Mouse (Mus musculus) CD8-positive naive resting alpha-beta T cell, adult 2 months (primary cell): ENCODE measurements around the gene Tnrc6c.

Source experiments
- DNase-seq, 2 experiments: peaks; one replicate each; pipeline ENCODE4 v3.0.0; 2022; ENCODE audit warnings: low read depth in 2 of 2, low spot score in 2 of 2

Tnrc6c gene

GRCm38 (mm10) chr11:117674531-117674930 lies 20.4 kb downstream of the Tnrc6c start:
- no peak for DNase-seq

- DNase-seq: no peak
These were observed 22.6 kb downstream of the Tnrc6c start for GRCm38 (mm10) chr11:117676649-117677048.

- DNase-seq: no peak
These were observed 23.0 kb downstream of the Tnrc6c start for GRCm38 (mm10) chr11:117677111-117677510.

GRCm38 (mm10) chr11:117677594-117677993 lies 23.5 kb downstream of the Tnrc6c start:
- DNase-seq: no peak

GRCm38 (mm10) chr11:117678155-117678554 lies 24.1 kb downstream of the Tnrc6c start:
- no peak for DNase-seq

GRCm38 (mm10) chr11:117678740-117679139 lies 24.7 kb downstream of the Tnrc6c start:
- peak in 1 of 2 experiments; percentile 21 for DNase-seq

GRCm38 (mm10) chr11:117684640-117685039 lies 30.6 kb downstream of the Tnrc6c start:
- no peak for DNase-seq

- DNase-seq: no peak
These were observed 31.4 kb downstream of the Tnrc6c start for GRCm38 (mm10) chr11:117685461-117685860.

- peak; percentile 16 to 20 for DNase-seq
These were observed 31.9 kb downstream of the Tnrc6c start for GRCm38 (mm10) chr11:117686021-117686420.

GRCm38 (mm10) chr11:117688603-117689002 lies 34.5 kb downstream of the Tnrc6c start:
- DNase-seq: no peak

- DNase-seq: no peak
These were observed 37.2 kb downstream of the Tnrc6c start for GRCm38 (mm10) chr11:117691311-117691710.

GRCm38 (mm10) chr11:117694050-117694449 lies 40.0 kb downstream of the Tnrc6c start:
- no peak for DNase-seq

GRCm38 (mm10) chr11:117696585-117696984 lies 42.5 kb downstream of the Tnrc6c start:
- no peak for DNase-seq

- DNase-seq: no peak
These were observed 46.8 kb downstream of the Tnrc6c start for GRCm38 (mm10) chr11:117700871-117701270.

GRCm38 (mm10) chr11:117706267-117706666 lies 52.2 kb downstream of the Tnrc6c start:
- no peak for DNase-seq

GRCm38 (mm10) chr11:117707238-117707637 lies 53.1 kb downstream of the Tnrc6c start:
- no peak for DNase-seq

- peak; percentile 52 to 67 for DNase-seq
These were observed 55.2 kb downstream of the Tnrc6c start for GRCm38 (mm10) chr11:117709308-117709707.

- DNase-seq: no peak
These were observed 56.8 kb downstream of the Tnrc6c start for GRCm38 (mm10) chr11:117710815-117711294.

GRCm38 (mm10) chr11:117712065-117712464 lies 58.0 kb downstream of the Tnrc6c start:
- DNase-seq: no peak

GRCm38 (mm10) chr11:117713375-117713774 lies 59.3 kb downstream of the Tnrc6c start:
- DNase-seq: no peak

GRCm38 (mm10) chr11:117718838-117719237 lies 64.7 kb downstream of the Tnrc6c start:
- peak; percentile 53 to 61 for DNase-seq

- DNase-seq: peak in 1 of 2 experiments; percentile 7
These were observed 70.7 kb downstream of the Tnrc6c start for GRCm38 (mm10) chr11:117724604-117725301.

GRCm38 (mm10) chr11:117727031-117727430 lies 72.9 kb downstream of the Tnrc6c start:
- DNase-seq: no peak
